Mouse (Mus musculus) bone marrow, adult 2 months (tissue): Measurements from ENCODE around the gene Gm9508. TPM values are rescaled to one million over a fixed set of nuclear protein-coding genes. Genes with fewer than 3 reads are reported as not detected.

Experiments
- H3K27ac ChIP-seq: fragments of 200-500 bp; 2 replicates; pipeline ENCODE4 v1.5.1; 2012; ENCODE audit warnings: low read depth, mild to moderate bottlenecking, control low read depth, inconsistent platforms, low read length; ENCODE audit not compliant: control insufficient read depth, poor library complexity, insufficient read depth
- H3K4me1 ChIP-seq: fragments of 200-500 bp; 2 replicates; pipeline ENCODE4 v1.6.1; 2011; ENCODE audit warnings: low read length; ENCODE audit not compliant: control insufficient read depth, insufficient read depth
- H3K4me3 ChIP-seq: fragments of 200-500 bp; replicated peaks from 2 replicates; pipeline ENCODE3; 2011; ENCODE audit warnings: mild to moderate bottlenecking, low read depth, low read length, control low read depth; ENCODE audit not compliant: control insufficient read depth
- CTCF ChIP-seq: fragments of 200-500 bp; IDR thresholded peaks from 2 replicates; pipeline ENCODE4 v1.5.1; 2011; ENCODE audit warnings: low read length, control low read depth; ENCODE audit not compliant: control insufficient read depth, insufficient read depth
- POLR2A ChIP-seq: fragments of 200-500 bp; IDR thresholded peaks from 2 replicates; pipeline ENCODE4 v1.6.1; 2011; ENCODE audit warnings: low read depth, mild to moderate bottlenecking, control low read depth, low read length, borderline replicate concordance; ENCODE audit not compliant: control insufficient read depth
- WGBS: fragments of 180-500 bp; shearing (Covaris S2); methylation state at CpG from one replicate; pipeline ENCODE4 v1.1.7; 2018; 5-methylcytosine and 5-hydroxymethylcytosine counted together
- polyA plus RNA-seq: library from polyadenylated mRNA; stranded (reverse); fragments of >200 nt; gene quantifications from 2 replicates; pipeline ENCODE4 v1.2.4, GENCODE M21; 2011; ENCODE audit warnings: low replicate concordance; ENCODE audit not compliant: missing spikeins, insufficient read depth, insufficient read length

Gm9508 gene
- polyA plus RNA-seq, 1 experiment: not detected

GRCm38 (mm10) chr10:77658286-77658994 is 38.6 kb downstream of the Gm9508 start:
- 68% methylated on average over 15 of the region's 15 CpGs for WGBS
- H3K4me1 ChIP-seq: no peaks in the 10 kb centered on the region
- H3K27ac ChIP-seq: no peak overlapping the region
- TF ChIP-seq CTCF (no peak), POLR2A (no peak)
- no peak overlapping the region for H3K4me3 ChIP-seq

- H3K4me1 ChIP-seq: no peaks in the 10 kb centered on the region
- TF ChIP-seq POLR2A (no peak), CTCF (no peak)
- H3K4me3 ChIP-seq: no peak overlapping the region
- 83% methylated on average over 9 of the region's 9 CpGs for WGBS
- no peak overlapping the region for H3K27ac ChIP-seq
Measured at GRCm38 (mm10) chr10:77652046-77652445, 45.0 kb downstream of the Gm9508 start.

GRCm38 (mm10) chr10:77647901-77648300 is 49.1 kb downstream of the Gm9508 start:
- TF ChIP-seq CTCF: no peak
- TF ChIP-seq POLR2A: no peak
- 80% methylated on average over 8 of the region's 8 CpGs for WGBS

GRCm38 (mm10) chr10:77647461-77647860 is 49.6 kb downstream of the Gm9508 start:
- H3K27ac ChIP-seq: no peak overlapping the region
- no peak for TF ChIP-seq POLR2A
- no peak for TF ChIP-seq CTCF
- H3K4me1 ChIP-seq: peaks cover 3% of the 10 kb centered on the region; the same call in 1 of the 2 replicates
- 43% methylated on average over 1 of the region's 1 CpGs for WGBS
- H3K4me3 ChIP-seq: no peak overlapping the region

More at GRCm38 (mm10) chr10:77647901-77648300, 49.1 kb downstream of the Gm9508 start:
- Histone ChIP-seq H3K4me1 (peaks cover 3% of the 10 kb centered on the region; the same call in 1 of the 2 replicates), H3K27ac (no peak overlapping the region), H3K4me3 (no peak overlapping the region)

Other genes with a start within 250 kb of the Gm9508 start
- 12.3 and 29.2 TPM in 2 replicates for gene Fam207a, start 181.4 kb downstream of the Gm9508 start, polyA plus RNA-seq
- 27.2 and 69.1 TPM in 2 replicates for gene Itgb2, start 167.0 kb downstream of the Gm9508 start, polyA plus RNA-seq
- gene Pttg1ip, start 115.5 kb downstream of the Gm9508 start, polyA plus RNA-seq: 38.1 and 67.0 TPM in 2 replicates
- 69.9 and 76.0 TPM in 2 replicates for gene Sumo3, start 91.1 kb downstream of the Gm9508 start, polyA plus RNA-seq
- gene Gm49325, start 91.0 kb downstream of the Gm9508 start, polyA plus RNA-seq: not detected in 2 replicates
- 21.5 and 35.5 TPM in 2 replicates for gene Ube2g2, start 75.0 kb downstream of the Gm9508 start, polyA plus RNA-seq
- gene Tspear, start 10.7 kb downstream of the Gm9508 start, polyA plus RNA-seq: not detected in 2 replicates
- gene Gm19402, start 6.5 kb downstream of the Gm9508 start, polyA plus RNA-seq: not detected in 2 replicates
- gene Gm10272, start 9.4 kb upstream of the Gm9508 start, polyA plus RNA-seq: not detected in 2 replicates
- gene Gm10024, start 14.2 kb upstream of the Gm9508 start, polyA plus RNA-seq: not detected in 2 replicates
- not detected in 2 replicates for gene Gm10142, start 18.6 kb upstream of the Gm9508 start, polyA plus RNA-seq
- not detected in 2 replicates for gene Krtap12-1, start 23.4 kb upstream of the Gm9508 start, polyA plus RNA-seq
- not detected in 2 replicates for gene Gm10100, start 29.3 kb upstream of the Gm9508 start, polyA plus RNA-seq
- not detected in 2 replicates for gene Gm18596, start 45.4 kb upstream of the Gm9508 start, polyA plus RNA-seq
- gene Gm9736, start 54.1 kb upstream of the Gm9508 start, polyA plus RNA-seq: not detected in 2 replicates
- gene Gm3233, start 62.4 kb upstream of the Gm9508 start, polyA plus RNA-seq: not detected in 2 replicates
- not detected in 2 replicates for gene Gm3238, start 74.1 kb upstream of the Gm9508 start, polyA plus RNA-seq
- not detected in 2 replicates for gene Gm7138, start 79.7 kb upstream of the Gm9508 start, polyA plus RNA-seq
- gene Gm3250, start 85.3 kb upstream of the Gm9508 start, polyA plus RNA-seq: not detected in 2 replicates
- not detected in 2 replicates for gene Gm7137, start 91.0 kb upstream of the Gm9508 start, polyA plus RNA-seq
- not detected in 2 replicates for gene Gm9639, start 97.8 kb upstream of the Gm9508 start, polyA plus RNA-seq
- gene Gm19668, start 101.9 kb upstream of the Gm9508 start, polyA plus RNA-seq: not detected in 2 replicates
- not detected in 2 replicates for gene Gm9507, start 114.6 kb upstream of the Gm9508 start, polyA plus RNA-seq
- not detected in 2 replicates for gene Gm2696, start 117.4 kb upstream of the Gm9508 start, polyA plus RNA-seq
- not detected in 2 replicates for gene Krtap10-4, start 129.9 kb upstream of the Gm9508 start, polyA plus RNA-seq
- not detected in 2 replicates for gene Krtap10-10, start 138.7 kb upstream of the Gm9508 start, polyA plus RNA-seq
- not detected in 2 replicates for gene Gm36176, start 149.6 kb upstream of the Gm9508 start, polyA plus RNA-seq
- not detected in 2 replicates for gene Gm10318, start 155.6 kb upstream of the Gm9508 start, polyA plus RNA-seq
- not detected in 2 replicates for gene Gm3285, start 164.7 kb upstream of the Gm9508 start, polyA plus RNA-seq
- 0.70 TPM in 1 of 2 replicates, not detected in the other for gene Lrrc3, start 205.3 kb upstream of the Gm9508 start, polyA plus RNA-seq